ENCODE assay signal across 9 mouse cellular contexts in the genomic region with DNA sequence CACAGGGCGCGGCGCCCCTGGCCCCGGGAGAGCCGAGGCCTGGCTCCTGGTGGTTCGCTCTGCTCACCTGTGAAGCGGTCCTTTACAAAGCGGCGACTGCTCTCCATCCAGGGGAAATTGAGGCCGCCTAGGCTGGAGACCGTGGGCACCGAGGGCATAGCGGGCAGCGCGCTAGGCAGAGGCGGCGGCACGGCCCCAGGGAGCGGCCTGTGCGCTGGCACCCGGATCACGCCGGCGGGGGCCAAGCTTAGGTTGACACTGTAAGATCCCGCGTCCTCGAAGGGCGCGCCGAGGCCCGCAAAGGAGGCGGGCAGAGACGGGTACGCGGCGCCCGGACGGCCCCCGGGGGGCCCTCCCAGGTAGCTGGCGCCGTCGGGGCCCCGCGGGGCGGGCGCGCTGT. TPM values are rescaled to one million over a fixed set of nuclear protein-coding genes. Genes with fewer than 3 reads are reported as not detected.
DNase-seq lines count a peak whose midpoint lies in the region; ATAC-seq and TF ChIP-seq lines count a peak whose summit lies in the region.
"Had no signal": no experiment of that assay in that cellular context is flagged by ENCODE, and none has a peak within 500 bp of the region (broad histone marks: within the 10 kb centered on the region; RNA-seq: fewer than 3 reads in every experiment).

No protein-coding gene starts in this region.

- H3K4me2 ChIP-seq in lung, embryonic 14.5 days, result peak overlapping the region; percentile 55
- peak overlapping the region; percentile 60 for H3K4me2 ChIP-seq in forebrain, embryonic 12.5 days
- peak overlapping the region; percentile 37 for H3K4me2 ChIP-seq in limb, embryonic 11.5 days (ENCODE audit: low read depth, severe bottlenecking)
- peak overlapping the region; percentile 40 for H3K4me2 ChIP-seq in stomach, embryonic 14.5 days (replicated peaks; ENCODE audit: low read depth, low read length)

- H3K9ac ChIP-seq in lung, embryonic 14.5 days, result no peak overlapping the region
- H3K9ac ChIP-seq in forebrain, embryonic 12.5 days, result peak overlapping the region; percentile 25; the same call in 1 of the 2 replicates
- no peak overlapping the region for H3K9ac ChIP-seq in limb, embryonic 11.5 days (ENCODE audit: low read length)
- H3K9ac ChIP-seq in stomach, embryonic 14.5 days (replicated peaks; ENCODE audit: low read depth, low read length), result no peak overlapping the region

- H3K36me3 ChIP-seq in lung, embryonic 14.5 days (ENCODE audit: insufficient read depth), result no peaks in the 10 kb centered on the region
- H3K36me3 ChIP-seq in forebrain, embryonic 12.5 days (replicated peaks), result no peaks in the 10 kb centered on the region
- H3K36me3 ChIP-seq in limb, embryonic 11.5 days (ENCODE audit: control insufficient read depth, insufficient read depth, low read length), result no peaks in the 10 kb centered on the region
- H3K36me3 ChIP-seq in stomach, embryonic 14.5 days (ENCODE audit: control insufficient read depth, insufficient read depth, low read length), result no peaks in the 10 kb centered on the region

- peaks cover 99% of the 10 kb centered on the region for H3K27me3 ChIP-seq in lung, embryonic 14.5 days (ENCODE audit: insufficient read depth, low read length)
- peaks cover 99% of the 10 kb centered on the region for H3K27me3 ChIP-seq in forebrain, embryonic 12.5 days
- peaks cover 88% of the 10 kb centered on the region for H3K27me3 ChIP-seq in limb, embryonic 11.5 days (ENCODE audit: control insufficient read depth, insufficient read depth, low read length)
- H3K27me3 ChIP-seq in stomach, embryonic 14.5 days (ENCODE audit: control insufficient read depth, insufficient read depth, low read length), result peaks cover 78% of the 10 kb centered on the region

- no peak overlapping the region for H3K27ac ChIP-seq in lung, embryonic 14.5 days (ENCODE audit: low read depth)
- H3K27ac ChIP-seq in forebrain, embryonic 12.5 days, result no peak overlapping the region
- no peak overlapping the region for H3K27ac ChIP-seq in limb, embryonic 11.5 days (replicated peaks; ENCODE audit: low read depth, low read length)
- no peak overlapping the region for H3K27ac ChIP-seq in stomach, embryonic 14.5 days (ENCODE audit: low read length)
- no peak overlapping the region for H3K27ac ChIP-seq in layer of hippocampus, adult 2 months
- H3K27ac ChIP-seq: macrophage had no signal

- H3K4me3 ChIP-seq in lung, embryonic 14.5 days (ENCODE audit: low read depth, low read length), result peak overlapping the region; percentile 29
- peak overlapping the region; percentile 38 for H3K4me3 ChIP-seq in forebrain, embryonic 12.5 days (replicated peaks)
- peak overlapping the region; percentile 22 for H3K4me3 ChIP-seq in limb, embryonic 11.5 days (ENCODE audit: low read depth, low read length)
- peak overlapping the region; percentile 27 for H3K4me3 ChIP-seq in stomach, embryonic 14.5 days (ENCODE audit: low read depth, low read length)
- H3K4me3 ChIP-seq in layer of hippocampus, adult 2 months, result no peak overlapping the region

- 2% methylated on average over 45 of the region's 47 CpGs for WGBS in lung, embryonic 14.5 days
- WGBS in forebrain, embryonic 12.5 days, result 3% methylated on average over 43 of the region's 47 CpGs
- WGBS in limb, embryonic 11.5 days, result 1% methylated on average over 47 of the region's 47 CpGs
- under 1% methylated on average over 42 of the region's 47 CpGs for WGBS in stomach, embryonic 14.5 days

- no peaks in the 10 kb centered on the region for H3K9me3 ChIP-seq in lung, embryonic 14.5 days (ENCODE audit: low read depth, low read length)
- H3K9me3 ChIP-seq in forebrain, embryonic 12.5 days, result no peaks in the 10 kb centered on the region
- H3K9me3 ChIP-seq in limb, embryonic 11.5 days (ENCODE audit: control insufficient read depth, low read length), result no peaks in the 10 kb centered on the region
- H3K9me3 ChIP-seq in stomach, embryonic 14.5 days (ENCODE audit: control insufficient read depth, low read depth, low read length), result no peaks in the 10 kb centered on the region

- TF ChIP-seq CTCF in lung, embryonic 14.5 days (IDR thresholded peaks at IDR 0.05; ENCODE audit: low read depth), result no peak
- no peak for TF ChIP-seq CTCF in layer of hippocampus, adult 2 months (conservative IDR thresholded peaks at IDR 0.05)

- no peak for DNase-seq in lung, embryonic 14.5 days
- DNase-seq in lung, adult 18-20 months, result no peak
- DNase-seq in limb, embryonic 11.5 days (ENCODE audit: low spot score), result peak; percentile 54
- no peak for DNase-seq in layer of hippocampus, adult 2 months (ENCODE audit: low spot score in 2 of 2)
- no peak for DNase-seq in kidney, postnatal 25 days

- ATAC-seq in lung, embryonic 14.5 days (ENCODE audit: insufficient read depth), result peak; percentile 12; the same call in 1 of the 2 replicates
- ATAC-seq in forebrain, embryonic 12.5 days (ENCODE audit: low FRiP score), result peak; percentile 7; the same call in 1 of the 2 replicates
- no peak for ATAC-seq in limb, embryonic 11.5 days (ENCODE audit: insufficient number of reproducible peaks, low FRiP score, low TSS enrichment, low read depth)
- ATAC-seq in stomach, embryonic 14.5 days (ENCODE audit: insufficient number of reproducible peaks, insufficient read depth, low FRiP score, low read depth), result 0 out of 2 replicates have a peak, but pooled peaks have one; percentile 1

- H3K4me1 ChIP-seq in lung, embryonic 14.5 days (ENCODE audit: insufficient read depth), result no peaks in the 10 kb centered on the region; the same call in 1 of the 2 replicates
- H3K4me1 ChIP-seq in forebrain, embryonic 12.5 days, result peaks cover 37% of the 10 kb centered on the region
- peaks cover 19% of the 10 kb centered on the region for H3K4me1 ChIP-seq in limb, embryonic 11.5 days (ENCODE audit: control insufficient read depth, insufficient read depth, low read length)
- peaks cover 17% of the 10 kb centered on the region for H3K4me1 ChIP-seq in stomach, embryonic 14.5 days (ENCODE audit: control insufficient read depth, insufficient read depth, low read length)

RNA-seq across cellular contexts. Expression of gene Tlx3, which starts 0.4 kb away (rescaled TPM):
- not detected in 2 replicates for polyA plus RNA-seq in lung, embryonic 14.5 days (2014; fragmentation: Nextera tagmentation; extraction: Ambion mirVana)
- polyA plus RNA-seq in forebrain, embryonic 12.5 days (2016; fragmentation: Nextera tagmentation; extraction: Ambion mirVana), result 0.32 TPM in 1 of 2 replicates, not detected in the other
- polyA plus RNA-seq in limb, embryonic 11.5 days (2014; fragmentation: Nextera tagmentation; extraction: Ambion mirVana), result not detected in 2 replicates
- not detected in 2 replicates for polyA plus RNA-seq in stomach, embryonic 14.5 days (2014; fragmentation: Nextera tagmentation; extraction: Ambion mirVana)
- total RNA-seq in layer of hippocampus, adult 2 months (2021), result not detected
- polyA plus RNA-seq: macrophage; spleen, adult 2 months had no signal

RNA-seq across cellular contexts. Expression of gene Npm1, which starts 40.0 kb away (rescaled TPM):
- 1,275 and 1,313 TPM in 2 replicates for polyA plus RNA-seq in lung, embryonic 14.5 days (2014; fragmentation: Nextera tagmentation; extraction: Ambion mirVana)
- polyA plus RNA-seq in forebrain, embryonic 12.5 days (2016; fragmentation: Nextera tagmentation; extraction: Ambion mirVana), result 790 and 820 TPM in 2 replicates
- polyA plus RNA-seq in limb, embryonic 11.5 days (2014; fragmentation: Nextera tagmentation; extraction: Ambion mirVana), result 1,519 and 1,530 TPM in 2 replicates
- 1,097 and 1,101 TPM in 2 replicates for polyA plus RNA-seq in stomach, embryonic 14.5 days (2014; fragmentation: Nextera tagmentation; extraction: Ambion mirVana)
- 100 to 1,000 TPM; 183 to 184 TPM for total RNA-seq in layer of hippocampus, adult 2 months (2021)

RNA-seq across cellular contexts. Expression of gene Fgf18, which starts 55.8 kb away (rescaled TPM):
- polyA plus RNA-seq in lung, embryonic 14.5 days (2014; fragmentation: Nextera tagmentation; extraction: Ambion mirVana), result 10.8 and 10.9 TPM in 2 replicates
- 2.1 and 2.4 TPM in 2 replicates for polyA plus RNA-seq in forebrain, embryonic 12.5 days (2016; fragmentation: Nextera tagmentation; extraction: Ambion mirVana)
- polyA plus RNA-seq in limb, embryonic 11.5 days (2014; fragmentation: Nextera tagmentation; extraction: Ambion mirVana), result 12.7 and 16.8 TPM in 2 replicates
- 2.8 and 3.7 TPM in 2 replicates for polyA plus RNA-seq in stomach, embryonic 14.5 days (2014; fragmentation: Nextera tagmentation; extraction: Ambion mirVana)
- 1 to 10 TPM; 4.1 TPM for total RNA-seq in layer of hippocampus, adult 2 months (2021)
- polyA plus RNA-seq: macrophage had no signal
